ENCODE assay signal across 11 mouse cellular contexts in genomic region chr6:124831649-124832048, GRCm38 (mm10). TPM values are rescaled to one million over a fixed set of nuclear protein-coding genes. Genes with fewer than 3 reads are reported as not detected.
DNase-seq lines count a peak whose midpoint lies in the region; ATAC-seq and TF ChIP-seq lines count a peak whose summit lies in the region.
"Had no signal": no experiment of that assay in that cellular context is flagged by ENCODE, and none has a peak within 500 bp of the region (broad histone marks: within the 10 kb centered on the region; RNA-seq: fewer than 3 reads in every experiment).

No protein-coding gene starts in this region.

- DNase-seq in cerebellum, adult 11-12 months = peak; percentile 32
- DNase-seq in cerebellum, adult 2 months = no peak
- no peak for DNase-seq in kidney, adult 9 months
- DNase-seq in ZHBTc4 (ENCODE audit: low read depth, low spot score) = peak; percentile 87
- no peak for DNase-seq in c-Kit-positive CD71-positive TER-119-positive erythroid progenitor cells, embryonic 14.5 days (ENCODE audit: low spot score)
- DNase-seq in layer of hippocampus, postnatal 25 days (ENCODE audit: extremely low spot score in 1 of 2, low spot score in 1 of 2) = no peak
- DNase-seq: gastrocnemius, postnatal 10 days; lung, postnatal 4 days had no signal

- no peak overlapping the region for H3K27ac ChIP-seq in cerebellum, adult 2 months (ENCODE audit: insufficient read depth, low read length)
- H3K27ac ChIP-seq in kidney, embryonic 15.5 days = no peak overlapping the region
- H3K27ac ChIP-seq in limb, embryonic 15.5 days = no peak overlapping the region

- no peak overlapping the region for H3K9ac ChIP-seq in kidney, embryonic 15.5 days
- no peak overlapping the region for H3K9ac ChIP-seq in limb, embryonic 15.5 days

- 90% methylated on average over 8 of the region's 8 CpGs for WGBS in cerebellum, adult 2 months
- 90% methylated on average over 8 of the region's 8 CpGs for whole genome bisulfite sequencing in kidney, embryonic 15.5 days
- 91% methylated on average over 8 of the region's 8 CpGs for WGBS in limb, embryonic 15.5 days

- no peak for TF ChIP-seq POLR2A in cerebellum, adult 2 months (IDR thresholded peaks at IDR 0.05; ENCODE audit: borderline replicate concordance, insufficient read depth, low read length)

- no peaks in the 10 kb centered on the region for H3K4me1 ChIP-seq in cerebellum, adult 2 months (ENCODE audit: control insufficient read depth, insufficient read depth, low read length)
- H3K4me1 ChIP-seq in kidney, embryonic 15.5 days = peaks cover 44% of the 10 kb centered on the region
- H3K4me1 ChIP-seq in limb, embryonic 15.5 days = peaks cover 42% of the 10 kb centered on the region

- no peaks in the 10 kb centered on the region for H3K9me3 ChIP-seq in kidney, embryonic 15.5 days (replicated peaks)
- H3K9me3 ChIP-seq in limb, embryonic 15.5 days = no peaks in the 10 kb centered on the region

- no peak overlapping the region for H3K4me3 ChIP-seq in cerebellum, adult 2 months (replicated peaks; ENCODE audit: insufficient read depth, low read depth, low read length)
- H3K4me3 ChIP-seq in kidney, embryonic 15.5 days (replicated peaks) = no peak overlapping the region
- peak overlapping the region; percentile 74; the same call in 1 of the 2 replicates for H3K4me3 ChIP-seq in limb, embryonic 15.5 days

- no peaks in the 10 kb centered on the region for H3K27me3 ChIP-seq in cerebellum, adult 2 months (ENCODE audit: control insufficient read depth, insufficient read depth, low read length)
- no peaks in the 10 kb centered on the region for H3K27me3 ChIP-seq in kidney, embryonic 15.5 days
- no peaks in the 10 kb centered on the region for H3K27me3 ChIP-seq in limb, embryonic 15.5 days

- H3K4me2 ChIP-seq in kidney, embryonic 15.5 days = peak overlapping the region; percentile 90
- no peak overlapping the region for H3K4me2 ChIP-seq in limb, embryonic 15.5 days

- TF ChIP-seq CTCF in cerebellum, adult 2 months (IDR thresholded peaks at IDR 0.05; ENCODE audit: borderline replicate concordance, insufficient read depth, low read depth, low read length) = no peak

- H3K36me3 ChIP-seq in kidney, embryonic 15.5 days = peaks cover 44% of the 10 kb centered on the region
- peaks cover 31% of the 10 kb centered on the region for H3K36me3 ChIP-seq in limb, embryonic 15.5 days

- no peak for ATAC-seq in kidney, embryonic 15.5 days (replicated peaks; ENCODE audit: low FRiP score)
- ATAC-seq in limb, embryonic 15.5 days (ENCODE audit: insufficient number of reproducible peaks, low FRiP score, low TSS enrichment, low read depth) = no peak
- ATAC-seq: activated CD4-positive, CD25-positive, alpha-beta regulatory T cell, adult 4 months had no signal

RNA-seq across cellular contexts. Expression of gene Cdca3, which starts 2.3 kb away (rescaled TPM):
- 1.3 and 1.4 TPM in 2 replicates for polyA plus RNA-seq in cerebellum, adult 2 months (2012; rRNA removed)
- 178 and 185 TPM in 2 replicates for polyA plus RNA-seq in kidney, embryonic 15.5 days (2015; fragmentation: Nextera tagmentation; extraction: Ambion mirVana)
- polyA plus RNA-seq in limb, embryonic 15.5 days (2015; fragmentation: Nextera tagmentation; extraction: Ambion mirVana) = 124 and 141 TPM in 2 replicates
- total RNA-seq in layer of hippocampus, postnatal 25 days (2021) = 1 to 10 TPM; 1.1 to 1.2 TPM

RNA-seq across cellular contexts. Expression of gene Usp5, which starts 2.4 kb away (rescaled TPM):
- polyA plus RNA-seq in cerebellum, adult 2 months (2012; rRNA removed) = 155 and 159 TPM in 2 replicates
- 149 and 175 TPM in 2 replicates for polyA plus RNA-seq in kidney, embryonic 15.5 days (2015; fragmentation: Nextera tagmentation; extraction: Ambion mirVana)
- polyA plus RNA-seq in limb, embryonic 15.5 days (2015; fragmentation: Nextera tagmentation; extraction: Ambion mirVana) = 134 and 136 TPM in 2 replicates
- total RNA-seq in layer of hippocampus, postnatal 25 days (2021) = 100 to 1,000 TPM; 164 to 183 TPM

RNA-seq across cellular contexts. Expression of gene Gnb3, which starts 8.4 kb away (rescaled TPM):
- 0.84 and 1.3 TPM in 2 replicates for polyA plus RNA-seq in cerebellum, adult 2 months (2012; rRNA removed)
- polyA plus RNA-seq in kidney, embryonic 15.5 days (2015; fragmentation: Nextera tagmentation; extraction: Ambion mirVana) = 1.1 and 2.9 TPM in 2 replicates
- polyA plus RNA-seq in limb, embryonic 15.5 days (2015; fragmentation: Nextera tagmentation; extraction: Ambion mirVana) = 0.96 and 3.2 TPM in 2 replicates
- total RNA-seq in layer of hippocampus, postnatal 25 days (2021) = under 1 TPM in 1 of 2 experiments, not detected in 1; 0.26 TPM

RNA-seq across cellular contexts. Expression of gene Tpi1, which starts 17.6 kb away (rescaled TPM):
- polyA plus RNA-seq in cerebellum, adult 2 months (2012; rRNA removed) = 1,162 and 1,205 TPM in 2 replicates
- polyA plus RNA-seq in kidney, embryonic 15.5 days (2015; fragmentation: Nextera tagmentation; extraction: Ambion mirVana) = 717 and 755 TPM in 2 replicates
- 940 and 1,131 TPM in 2 replicates for polyA plus RNA-seq in limb, embryonic 15.5 days (2015; fragmentation: Nextera tagmentation; extraction: Ambion mirVana)
- total RNA-seq in layer of hippocampus, postnatal 25 days (2021) = 100 to 1,000 TPM; 685 to 811 TPM

RNA-seq across cellular contexts. Expression of gene Spsb2, which starts 23.2 kb away (rescaled TPM):
- polyA plus RNA-seq in cerebellum, adult 2 months (2012; rRNA removed) = 12.1 and 13.8 TPM in 2 replicates
- polyA plus RNA-seq in kidney, embryonic 15.5 days (2015; fragmentation: Nextera tagmentation; extraction: Ambion mirVana) = 15.3 and 18.2 TPM in 2 replicates
- polyA plus RNA-seq in limb, embryonic 15.5 days (2015; fragmentation: Nextera tagmentation; extraction: Ambion mirVana) = 14.1 and 15.5 TPM in 2 replicates
- total RNA-seq in layer of hippocampus, postnatal 25 days (2021) = 1 to 10 TPM; 4.5 to 6.0 TPM

Comparison
In these comparisons a context has a peak if more than half of its experiments do, and no peak if none do; other contexts are left out.
1. DNase-seq: peak in cerebellum, adult 11-12 months (single experiment) and ZHBTc4 (single experiment); none in cerebellum, adult 2 months (0 of 2), kidney, adult 9 months (single experiment), c-Kit-positive CD71-positive TER-119-positive erythroid progenitor cells, embryonic 14.5 days (single experiment) and layer of hippocampus, postnatal 25 days (0 of 2).
2. RNA of gene Cdca3, which starts 2.3 kb away (polyA plus RNA-seq): 178 to 185 TPM in kidney, embryonic 15.5 days and 124 to 141 TPM in limb, embryonic 15.5 days; 1.3 to 1.4 TPM in cerebellum, adult 2 months; every median in the first group is over 10 times any median in the second.